Mouse (Mus musculus): ENCODE results near the gene Lrrc34.

GRCm38 (mm10) chr3:30588865-30589264 is 58.8 kb downstream of the Lrrc34 start:
- no peak for TF ChIP-seq CTCF (IDR thresholded peaks at IDR 0.05; ENCODE audit: extremely low read depth, insufficient read depth, insufficient read length, insufficient replicate concordance)
- TF ChIP-seq POLR2A (IDR thresholded peaks at IDR 0.05; ENCODE audit: low read depth, low read length) = no peak

All from spleen, adult 2 months (tissue).